ENCODE assay signal across 11 mouse cellular contexts in the genomic region with DNA sequence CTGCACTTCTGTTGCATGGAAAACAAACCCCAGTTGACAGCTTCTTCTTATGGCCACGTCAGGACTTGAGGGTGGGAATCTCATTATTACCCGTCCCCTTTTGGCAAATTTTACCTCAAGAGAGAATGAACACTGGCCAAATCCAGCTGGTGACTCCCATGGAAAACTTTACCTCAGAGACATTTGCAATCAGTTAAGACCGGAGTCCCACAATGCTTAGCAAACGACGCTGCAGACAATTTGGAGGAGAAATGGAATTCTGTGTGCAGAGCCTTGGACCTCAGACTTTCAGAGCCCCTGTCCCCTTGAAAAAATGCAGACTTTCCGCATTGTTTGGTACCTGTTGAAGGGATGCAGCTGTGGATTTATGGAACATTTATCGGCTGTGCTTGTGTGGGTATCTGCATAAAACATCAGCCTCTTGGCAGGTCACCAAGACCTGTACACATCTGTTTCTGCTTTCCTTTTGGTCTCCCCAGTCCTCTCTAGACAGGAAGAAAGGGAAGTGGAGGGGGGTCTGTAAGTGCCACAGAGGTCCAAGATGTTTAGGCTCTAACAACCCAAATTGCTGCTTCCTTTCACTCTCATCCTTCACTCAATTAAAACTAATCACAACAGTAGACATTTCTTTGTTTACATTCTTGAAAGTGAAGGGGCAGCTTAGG. TPM values are rescaled to one million over a fixed set of nuclear protein-coding genes. Genes with fewer than 3 reads are reported as not detected.
DNase-seq lines count a peak whose midpoint lies in the region; ATAC-seq lines count a peak whose summit lies in the region.
"Had no signal": no experiment of that assay in that cellular context is flagged by ENCODE, and none has a peak within 500 bp of the region (broad histone marks: within the 10 kb centered on the region; RNA-seq: fewer than 3 reads in every experiment).

No protein-coding gene starts in this region.

- H3K4me2 ChIP-seq in kidney, embryonic 15.5 days: no peak overlapping the region
- H3K4me2 ChIP-seq in heart, embryonic 14.5 days (ENCODE audit: low read length): peak overlapping the region; percentile 16; the same call in 1 of the 2 replicates

- peak overlapping the region; percentile 58 for H3K27ac ChIP-seq in kidney, embryonic 15.5 days
- peak overlapping the region; percentile 81 for H3K27ac ChIP-seq in embryonic facial prominence, embryonic 10.5 days (replicated peaks)
- peak overlapping the region; percentile 69 to 80 for H3K27ac ChIP-seq in heart, embryonic 14.5 days (replicated peaks in 1 of 2; ENCODE audit: control insufficient read depth in 1 of 2, insufficient read depth in 1 of 2, low read depth in 2 of 2, low read length in 2 of 2)

- H3K4me1 ChIP-seq in kidney, embryonic 15.5 days: peaks cover 24% of the 10 kb centered on the region
- peaks cover 52% of the 10 kb centered on the region for H3K4me1 ChIP-seq in embryonic facial prominence, embryonic 10.5 days
- H3K4me1 ChIP-seq in heart, embryonic 14.5 days (ENCODE audit: control insufficient read depth in 2 of 2, insufficient read depth in 2 of 2, low read length in 2 of 2): peaks cover 8 to 13% of the 10 kb centered on the region in 2 experiments

- no peak overlapping the region for H3K4me3 ChIP-seq in kidney, embryonic 15.5 days (replicated peaks)
- peak overlapping the region; percentile 36; the same call in 1 of the 2 replicates for H3K4me3 ChIP-seq in embryonic facial prominence, embryonic 10.5 days
- H3K4me3 ChIP-seq in heart, embryonic 14.5 days (ENCODE audit: control insufficient read depth in 1 of 2, insufficient read depth in 1 of 2, low read depth in 1 of 2, low read length in 2 of 2): no peak overlapping the region
- H3K4me3 ChIP-seq: myocyte had no signal

- ATAC-seq in kidney, embryonic 15.5 days (replicated peaks; ENCODE audit: low FRiP score): no peak
- ATAC-seq in heart, embryonic 14.5 days (ENCODE audit: insufficient number of reproducible peaks, insufficient read depth, low FRiP score, low read depth): no peak; the same call in 1 of the 2 replicates
- ATAC-seq in megakaryocyte progenitor cell, adult 5-6 weeks (replicated peaks; ENCODE audit: poor library complexity): peak; percentile 37
- ATAC-seq in erythroblast, adult 5-6 weeks (replicated peaks; ENCODE audit: low FRiP score, poor library complexity, severe bottlenecking): no peak

- no peaks in the 10 kb centered on the region for H3K36me3 ChIP-seq in kidney, embryonic 15.5 days
- no peaks in the 10 kb centered on the region for H3K36me3 ChIP-seq in embryonic facial prominence, embryonic 10.5 days (replicated peaks)
- no peaks in the 10 kb centered on the region for H3K36me3 ChIP-seq in heart, embryonic 14.5 days (ENCODE audit: control insufficient read depth, insufficient read depth, low read length)

- WGBS in kidney, embryonic 15.5 days: 31% methylated on average over 7 of the region's 7 CpGs
- WGBS in embryonic facial prominence, embryonic 10.5 days: 31% methylated on average over 7 of the region's 7 CpGs
- WGBS in heart, embryonic 14.5 days: 37% methylated on average over 7 of the region's 7 CpGs

- DNase-seq in kidney, postnatal 25 days: no peak
- DNase-seq in embryonic facial prominence, embryonic 10.5 days (ENCODE audit: low spot score): peak; percentile 64
- no peak for DNase-seq in adrenal gland, postnatal 14 days
- no peak for DNase-seq in adrenal gland, adult (ENCODE audit: inconsistent age in 2 of 2, low spot score in 1 of 2)
- DNase-seq: cerebellum, postnatal 36 days; spleen, adult 18-20 months had no signal

- no peaks in the 10 kb centered on the region for H3K9me3 ChIP-seq in kidney, embryonic 15.5 days (replicated peaks)
- H3K9me3 ChIP-seq in embryonic facial prominence, embryonic 10.5 days: no peaks in the 10 kb centered on the region
- H3K9me3 ChIP-seq in heart, embryonic 14.5 days (ENCODE audit: control insufficient read depth, low read length): no peaks in the 10 kb centered on the region

- no peak overlapping the region for H3K9ac ChIP-seq in kidney, embryonic 15.5 days
- no peak overlapping the region for H3K9ac ChIP-seq in heart, embryonic 14.5 days (ENCODE audit: low read length)

- H3K27me3 ChIP-seq in kidney, embryonic 15.5 days: no peaks in the 10 kb centered on the region
- no peaks in the 10 kb centered on the region for H3K27me3 ChIP-seq in embryonic facial prominence, embryonic 10.5 days (replicated peaks; ENCODE audit: low read depth, poor library complexity, severe bottlenecking)
- H3K27me3 ChIP-seq in heart, embryonic 14.5 days (ENCODE audit: control insufficient read depth, insufficient read depth, low read length): no peaks in the 10 kb centered on the region

RNA-seq across cellular contexts. Expression of gene Col1a2, which starts 20.5 kb away (rescaled TPM):
- 610 and 639 TPM in 2 replicates for polyA plus RNA-seq in kidney, embryonic 15.5 days (2015; fragmentation: Nextera tagmentation; extraction: Ambion mirVana)
- 117 and 176 TPM in 2 replicates for polyA plus RNA-seq in embryonic facial prominence, embryonic 10.5 days (2016; fragmentation: Nextera tagmentation; extraction: Ambion mirVana)
- polyA plus RNA-seq in heart, embryonic 14.5 days (2014; fragmentation: Nextera tagmentation; extraction: Ambion mirVana): 302 and 373 TPM in 2 replicates
- total RNA-seq in megakaryocyte progenitor cell, adult 5-6 weeks (2015): 0.15 TPM in 1 of 2 replicates, not detected in the other
- not detected in 2 replicates for total RNA-seq in megakaryocyte progenitor cell, adult 5-6 weeks (2017)
- total RNA-seq in adrenal gland, postnatal 14 days (2021): 287 and 366 TPM in 2 replicates
- 0.19 and 0.84 TPM in 2 replicates for total RNA-seq in erythroblast, adult 5-6 weeks (2015; ENCODE audit: low replicate concordance)
- 0.51 and 0.70 TPM in 2 replicates for total RNA-seq in erythroblast, adult 5-6 weeks (2017; ENCODE audit: low replicate concordance)

Comparison
In these comparisons a context has a peak if more than half of its experiments do, and no peak if none do; other contexts are left out.
1. RNA of gene Col1a2, which starts 20.5 kb away (total RNA-seq): 287 to 366 TPM in adrenal gland, postnatal 14 days; 0.19 to 0.84 TPM in erythroblast, adult 5-6 weeks and 0.15 TPM in megakaryocyte progenitor cell, adult 5-6 weeks; every median in the first group is over 100 times any median in the second.
2. Peak in every context shown above with its lines, with median percentiles within 50 percentile points of each other: H3K27ac ChIP-seq.